Mouse (Mus musculus) bone marrow, adult 2 months (tissue): Measurements from ENCODE around the gene Slc5a1. TPM values are rescaled to one million over a fixed set of nuclear protein-coding genes. Genes with fewer than 3 reads are reported as not detected.

Experiments
- H3K27ac ChIP-seq: fragments of 200-500 bp; 2 replicates; pipeline ENCODE4 v1.5.1; 2012; ENCODE audit warnings: low read depth, mild to moderate bottlenecking, control low read depth, inconsistent platforms, low read length; ENCODE audit not compliant: control insufficient read depth, poor library complexity, insufficient read depth
- H3K4me1 ChIP-seq: fragments of 200-500 bp; 2 replicates; pipeline ENCODE4 v1.6.1; 2011; ENCODE audit warnings: low read length; ENCODE audit not compliant: control insufficient read depth, insufficient read depth
- H3K4me3 ChIP-seq: fragments of 200-500 bp; replicated peaks from 2 replicates; pipeline ENCODE3; 2011; ENCODE audit warnings: mild to moderate bottlenecking, low read depth, low read length, control low read depth; ENCODE audit not compliant: control insufficient read depth
- CTCF ChIP-seq: fragments of 200-500 bp; IDR thresholded peaks from 2 replicates; pipeline ENCODE4 v1.5.1; 2011; ENCODE audit warnings: low read length, control low read depth; ENCODE audit not compliant: control insufficient read depth, insufficient read depth
- POLR2A ChIP-seq: fragments of 200-500 bp; IDR thresholded peaks from 2 replicates; pipeline ENCODE4 v1.6.1; 2011; ENCODE audit warnings: low read depth, mild to moderate bottlenecking, control low read depth, low read length, borderline replicate concordance; ENCODE audit not compliant: control insufficient read depth
- WGBS: fragments of 180-500 bp; shearing (Covaris S2); methylation state at CpG from one replicate; pipeline ENCODE4 v1.1.7; 2018; 5-methylcytosine and 5-hydroxymethylcytosine counted together
- polyA plus RNA-seq: library from polyadenylated mRNA; stranded (reverse); fragments of >200 nt; gene quantifications from 2 replicates; pipeline ENCODE4 v1.2.4, GENCODE M21; 2011; ENCODE audit warnings: low replicate concordance; ENCODE audit not compliant: missing spikeins, insufficient read depth, insufficient read length

Gene Slc5a1
- polyA plus RNA-seq, 1 experiment: not detected

GRCm38 (mm10) chr5:33102369-33103055 is 1.5 kb upstream of the Slc5a1 start:
- Histone ChIP-seq H3K4me3 (no peak overlapping the region), H3K4me1 (no peaks in the 10 kb centered on the region), H3K27ac (no peak overlapping the region)
- no peak for TF ChIP-seq POLR2A
- no peak for TF ChIP-seq CTCF
- WGBS: 65% methylated on average over 12 of the region's 12 CpGs

DNA sequence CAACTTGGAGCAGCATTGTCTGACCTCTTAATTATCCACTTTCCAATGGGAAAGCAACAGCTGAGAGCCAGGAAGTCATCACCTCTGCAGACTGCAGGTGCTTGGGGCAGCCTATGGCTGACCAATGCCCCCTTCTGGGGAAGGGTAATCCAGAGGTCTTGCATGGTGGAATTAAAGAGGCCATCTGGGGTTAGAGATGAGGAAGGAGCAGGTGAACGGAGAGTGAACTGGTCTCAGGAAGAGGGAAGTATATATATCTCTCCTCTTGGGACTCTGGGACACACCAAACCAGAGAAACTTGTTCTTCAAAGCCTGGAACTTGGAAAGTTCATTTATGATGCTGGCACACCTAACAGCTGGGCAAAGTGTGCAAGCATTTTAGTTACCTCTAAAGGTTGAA is 857 bp downstream of the Slc5a1 start:
- no peak overlapping the region for H3K4me3 ChIP-seq
- no peak for TF ChIP-seq POLR2A
- no peak for TF ChIP-seq CTCF
- 8% methylated on average over 1 of the region's 1 CpGs for WGBS

DNA sequence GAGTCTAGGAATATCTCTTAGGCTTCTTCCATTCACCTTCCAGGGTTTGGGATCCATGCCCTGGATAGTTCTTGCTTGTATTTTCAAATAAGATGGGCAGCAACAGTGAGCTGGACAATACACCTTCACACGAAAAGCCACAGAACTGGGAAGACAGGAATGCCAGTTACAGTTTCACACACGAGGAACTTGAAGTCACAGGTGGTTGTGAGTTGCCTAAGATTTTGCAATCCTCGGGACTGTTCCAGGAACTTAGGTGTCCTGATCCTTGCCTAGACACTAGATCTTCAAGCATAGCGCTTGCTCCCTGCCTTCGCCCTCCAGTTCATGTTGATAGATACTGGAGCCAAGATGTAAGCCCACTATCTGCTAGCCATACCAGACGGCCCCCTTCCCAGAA is 1.6 kb downstream of the Slc5a1 start:
- WGBS: 66% methylated on average over 6 of the region's 6 CpGs
- no peaks in the 10 kb centered on the region for H3K4me1 ChIP-seq
- TF ChIP-seq CTCF: no peak
- no peak for TF ChIP-seq POLR2A

More for the DNA sequence above, 857 bp downstream of the Slc5a1 start:
- no peaks in the 10 kb centered on the region for H3K4me1 ChIP-seq
- H3K27ac ChIP-seq: no peak overlapping the region

DNA sequence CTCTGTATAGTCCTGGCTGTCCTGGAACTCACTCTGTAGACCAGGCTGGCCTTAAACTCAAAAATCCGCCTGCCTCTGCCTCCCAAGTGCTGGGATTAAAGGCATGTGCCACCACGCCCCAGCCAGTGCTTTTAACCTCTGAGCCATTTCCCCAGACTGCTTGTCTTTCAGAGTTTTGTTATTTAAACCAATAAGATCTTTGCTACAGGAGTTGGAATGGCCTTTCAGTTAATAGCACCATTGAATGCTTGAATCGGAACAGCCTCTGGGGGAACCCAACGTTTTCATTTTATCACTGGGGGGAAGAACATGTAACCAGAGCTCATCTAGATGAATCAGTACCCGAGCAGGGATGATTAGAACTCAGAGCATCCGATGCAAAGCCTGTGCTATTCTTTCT is 3.0 kb downstream of the Slc5a1 start:
- H3K27ac ChIP-seq: no peak overlapping the region
- TF ChIP-seq POLR2A (no peak), CTCF (no peak)
- no peaks in the 10 kb centered on the region for H3K4me1 ChIP-seq
- H3K4me3 ChIP-seq: no peak overlapping the region
- 69% methylated on average over 6 of the region's 6 CpGs for WGBS

More for the DNA sequence above, 1.6 kb downstream of the Slc5a1 start:
- Histone ChIP-seq H3K4me3 (no peak overlapping the region), H3K27ac (no peak overlapping the region)

- Histone ChIP-seq H3K4me1 (no peaks in the 10 kb centered on the region), H3K4me3 (no peak overlapping the region), H3K27ac (no peak overlapping the region)
- WGBS: 71% methylated on average over 14 of the region's 14 CpGs
- TF ChIP-seq POLR2A: no peak
- TF ChIP-seq CTCF: no peak
Measured at GRCm38 (mm10) chr5:33107778-33108405, 3.9 kb downstream of the Slc5a1 start.

DNA sequence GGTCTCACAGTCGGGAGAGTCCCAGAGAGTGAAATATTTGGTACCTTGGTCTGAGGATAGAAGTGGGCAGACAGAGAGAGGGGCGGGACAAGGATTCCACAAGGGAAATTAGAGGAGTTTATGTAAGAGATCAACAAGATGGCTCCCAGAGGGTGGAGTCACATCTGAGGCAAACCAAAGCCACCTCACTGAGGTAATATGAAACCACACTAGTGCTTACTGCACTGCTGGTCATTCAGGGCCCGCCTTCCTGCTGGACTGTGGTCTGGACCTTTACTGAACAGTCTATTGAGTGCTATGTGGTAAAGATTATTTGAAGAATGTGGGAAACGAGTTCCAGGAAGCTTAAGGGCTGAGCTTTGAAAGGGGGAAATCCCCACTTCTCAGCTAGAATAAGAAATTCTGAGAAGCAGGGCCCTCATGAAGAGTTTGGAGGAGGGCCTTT is 17.9 kb downstream of the Slc5a1 start:
- Histone ChIP-seq H3K27ac (no peak overlapping the region), H3K4me3 (no peak overlapping the region), H3K4me1 (no peaks in the 10 kb centered on the region)
- WGBS: 46% methylated on average over 4 of the region's 4 CpGs
- TF ChIP-seq POLR2A: no peak
- TF ChIP-seq CTCF: no peak

GRCm38 (mm10) chr5:33123658-33124057 is 19.6 kb downstream of the Slc5a1 start:
- H3K4me1 ChIP-seq: no peaks in the 10 kb centered on the region
- no peak overlapping the region for H3K4me3 ChIP-seq
- WGBS: 65% methylated on average over 3 of the region's 3 CpGs
- no peak overlapping the region for H3K27ac ChIP-seq
- TF ChIP-seq CTCF (no peak), POLR2A (no peak)

GRCm38 (mm10) chr5:33125318-33125717 is 21.3 kb downstream of the Slc5a1 start:
- no peaks in the 10 kb centered on the region for H3K4me1 ChIP-seq
- H3K27ac ChIP-seq: no peak overlapping the region
- H3K4me3 ChIP-seq: no peak overlapping the region
- no peak for TF ChIP-seq CTCF
- TF ChIP-seq POLR2A: no peak
- 53% methylated on average over 4 of the region's 4 CpGs for WGBS
